Mouse (Mus musculus) CH12.LX (cell line): ENCODE data around the gene Gbp6.
"Not testable (repeated sequence)": the region's sequence is repeated elsewhere in the genome, so short reads cannot be mapped to it uniquely, and the experiment has no call there.

Source experiments
- BHLHE40 ChIP-seq: IDR thresholded peaks from 2 replicates; pipeline ENCODE4 v1.6.1; 2011; ENCODE audit warnings: mild to moderate bottlenecking, low read depth, low read length, improper control_type of control experiment
- CTCF ChIP-seq, 2 experiments: IDR thresholded peaks in 1 of 2; conservative IDR thresholded peaks in 1 of 2; 2 replicates each; pipeline ENCODE4 v1.5.1; 2011 to 2012; ENCODE audit warnings: low read depth in 2 of 2, low read length in 2 of 2, improper control_type of control experiment in 1 of 2, inconsistent platforms in 1 of 2, mild to moderate bottlenecking in 1 of 2, moderate library complexity in 1 of 2
- ELF1 ChIP-seq: IDR thresholded peaks from 2 replicates; pipeline ENCODE4 v1.6.1; 2014; ENCODE audit warnings: low read depth, mild to moderate bottlenecking, inconsistent platforms, low read length, improper control_type of control experiment
- ETS1 ChIP-seq: conservative IDR thresholded peaks from 2 replicates; pipeline ENCODE4 v1.6.1; 2012; ENCODE audit warnings: low read depth, mild to moderate bottlenecking, inconsistent platforms, low read length, improper control_type of control experiment, moderate library complexity
- HCFC1 ChIP-seq: IDR thresholded peaks from 2 replicates; pipeline ENCODE4 v1.6.1; 2012; ENCODE audit warnings: low read depth, mild to moderate bottlenecking, inconsistent platforms, low read length, improper control_type of control experiment
- KAT2A ChIP-seq: IDR thresholded peaks from 2 replicates; pipeline ENCODE4 v1.6.1; 2012; ENCODE audit warnings: low read length, improper control_type of control experiment, inconsistent platforms; ENCODE audit not compliant: insufficient replicate concordance
- MAX ChIP-seq: IDR thresholded peaks from 2 replicates; pipeline ENCODE4 v1.6.1; 2011; ENCODE audit warnings: low read length, improper control_type of control experiment
- MYC ChIP-seq: IDR thresholded peaks from 2 replicates; pipeline ENCODE4 v1.6.1; 2011; ENCODE audit warnings: low read depth, mild to moderate bottlenecking, improper control_type of control experiment, low read length
- POLR2A ChIP-seq: IDR thresholded peaks from 2 replicates; pipeline ENCODE4 v1.6.1; 2011; ENCODE audit warnings: low read depth, mild to moderate bottlenecking, improper control_type of control experiment, low read length
- SIN3A ChIP-seq: IDR thresholded peaks from 2 replicates; pipeline ENCODE4 v1.6.1; 2012; ENCODE audit warnings: low read length, improper control_type of control experiment, inconsistent platforms
- SMC3 ChIP-seq: IDR thresholded peaks from 2 replicates; pipeline ENCODE4 v1.6.1; 2011; ENCODE audit warnings: low read depth, low read length, improper control_type of control experiment
- TCF12 ChIP-seq: IDR thresholded peaks from 2 replicates; pipeline ENCODE4 v1.6.1; 2014; ENCODE audit warnings: low read depth, mild to moderate bottlenecking, inconsistent platforms, low read length, improper control_type of control experiment
- ZNF384 ChIP-seq: IDR thresholded peaks from 2 replicates; pipeline ENCODE4 v1.6.1; 2012; ENCODE audit warnings: low read depth, low read length, improper control_type of control experiment, inconsistent platforms

DNA sequence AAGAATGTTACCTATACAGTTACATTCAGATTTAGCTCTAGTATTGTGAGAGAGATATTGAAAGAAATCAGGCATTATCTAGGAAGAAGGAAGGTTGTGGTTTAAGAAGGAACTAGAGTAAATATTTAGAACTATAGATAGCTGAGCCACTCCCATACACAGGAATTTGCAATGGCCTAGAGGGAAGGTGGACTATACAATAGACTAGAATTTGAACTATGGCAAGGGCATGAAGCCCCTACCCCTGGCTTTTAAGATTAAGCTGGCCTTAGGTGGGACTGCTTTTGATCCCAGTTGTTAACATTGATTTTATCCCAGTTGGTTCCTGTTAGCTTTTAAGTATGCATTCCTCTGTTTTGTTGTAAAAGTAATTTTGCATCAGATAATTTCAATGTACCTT is 13.4 kb upstream of the Gbp6 start:
- not testable (repeated sequence) for TF ChIP-seq POLR2A; TCF12; SMC3; BHLHE40; MAX; CTCF (conservative IDR thresholded peaks at IDR 0.05 in 1 of 2, IDR thresholded peaks at IDR 0.05 in 1 of 2; ENCODE audit: low read depth in 2 of 2, low read length in 2 of 2); SIN3A; HCFC1; MYC; ELF1; ETS1; KAT2A; ZNF384
